Comparison of ENCODE assay signal across 12 mouse cellular contexts in the genomic region with DNA sequence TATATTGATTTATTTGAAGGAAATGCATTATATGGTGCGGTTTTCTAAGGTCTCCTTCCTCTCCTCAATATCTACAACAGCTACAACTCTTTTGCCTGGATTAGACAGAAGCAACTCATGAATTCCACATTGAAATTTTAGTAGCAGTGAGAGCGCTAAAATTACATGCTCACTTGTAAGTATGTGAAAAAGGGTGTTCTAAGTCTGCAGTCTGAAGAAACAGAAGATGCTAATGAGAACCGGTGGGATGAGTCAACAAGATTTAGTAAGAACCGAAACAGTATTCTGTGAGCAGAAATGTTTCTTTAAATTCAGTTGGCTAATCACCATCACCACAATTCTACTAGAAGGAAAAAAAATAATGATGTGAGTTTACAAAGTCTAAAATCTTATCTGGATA.
"Had no signal": no experiment of that assay in that cellular context is flagged by ENCODE, and none has a peak within 500 bp of the region (broad histone marks: within the 10 kb centered on the region; RNA-seq: fewer than 3 reads in every experiment).

No protein-coding gene starts in this region.

- ATAC-seq: liver, postnatal 0 days; lung, postnatal 0 days; midbrain, embryonic 13.5 days; midbrain, embryonic 15.5 days had no signal

- DNase-seq: liver, embryonic 13.5 days; liver, postnatal 0 days; lung, adult 2 months; lung, postnatal 14 days; lung, postnatal 36 days; right cerebral cortex, postnatal 14 days; thymus, adult 18-20 months; thymus, postnatal 14 days; thymus, postnatal 36 days had no signal
